Mouse (Mus musculus) gastrocnemius, adult 2 months (tissue): ENCODE results near the gene Wdr90. TPM values are rescaled to one million over a fixed set of nuclear protein-coding genes. Genes with fewer than 3 reads are reported as not detected.

Experiments used
- DNase-seq: peaks from one replicate; pipeline ENCODE4 v3.0.0; 2022
- H3K27ac ChIP-seq: fragments of 200-600 bp; 2 replicates; pipeline ENCODE4 v1.8.1; 2022; ENCODE audit warnings: mild to moderate bottlenecking
- H3K4me3 ChIP-seq: fragments of 200-600 bp; 2 replicates; pipeline ENCODE4 v1.8.1; 2022; ENCODE audit warnings: mild to moderate bottlenecking, moderate library complexity
- CTCF ChIP-seq: fragments of 200-600 bp; IDR thresholded peaks from 2 replicates; pipeline ENCODE4 v1.8.1; 2022; ENCODE audit warnings: antibody characterized with exemption, mild to moderate bottlenecking, moderate library complexity
- intact Hi-C: fragments of 180-260 bp; cut with DNase I; formaldehyde crosslinking; loops from one replicate; pipeline ENCODE4 v1.15.1; 2025
- total RNA-seq, 2 experiments: library from RNA; stranded (reverse); gene quantifications; 2 replicates each; pipeline ENCODE4 v1.2.3; 2021

Wdr90 gene
- total RNA-seq, 2 experiments from 2014 or later: 0.66 to 1.0 TPM

- no peak for TF ChIP-seq CTCF
- DNase-seq: no peak
- Histone ChIP-seq H3K27ac (peak overlapping the region; percentile 99), H3K4me3 (peak overlapping the region; percentile 85)
- intact Hi-C loops: loop anchor here (5.0 kb wide), 1 partner anchor 34 kb away; the partner anchor contains the start of gene Stub1
Measured at GRCm38 (mm10) chr17:25866172-25866571, 4.9 kb upstream of the Wdr90 start.

- DNase-seq: no peak
- no peak for TF ChIP-seq CTCF
- H3K27ac ChIP-seq: peak overlapping the region; percentile 99; the same call in 1 of the 2 replicates
- peak overlapping the region; percentile 21 for H3K4me3 ChIP-seq
- intact Hi-C loops: loop anchor here (5.0 kb wide), 1 partner anchor 33 kb away; the partner anchor contains the start of gene Stub1
Measured at GRCm38 (mm10) chr17:25865288-25865687, 4.0 kb upstream of the Wdr90 start.

- Histone ChIP-seq H3K27ac (no peak overlapping the region), H3K4me3 (no peak overlapping the region)
- intact Hi-C loops: no loop called here
- peak; percentile 24 for DNase-seq
- no peak for TF ChIP-seq CTCF
Measured at GRCm38 (mm10) chr17:25864311-25864710, 3.0 kb upstream of the Wdr90 start.

- intact Hi-C loops: no loop called here
- H3K4me3 ChIP-seq: no peak overlapping the region
- no peak overlapping the region for H3K27ac ChIP-seq
- DNase-seq: peak; percentile 26
- TF ChIP-seq CTCF: no peak
Measured at GRCm38 (mm10) chr17:25863681-25864080, 2.4 kb upstream of the Wdr90 start.

- peak overlapping the region; percentile 93 for H3K4me3 ChIP-seq
- DNase-seq: no peak
- H3K27ac ChIP-seq: peak overlapping the region; percentile 94
- no peak for TF ChIP-seq CTCF
- intact Hi-C loops: loop anchor here (2.0 kb wide), 1 partner anchor 17 kb away; the partner anchor contains the start of gene Rhot2
Measured at GRCm38 (mm10) chr17:25861704-25862612, 657 bp upstream of the Wdr90 start.

- no peak for TF ChIP-seq CTCF
- no peak overlapping the region for H3K4me3 ChIP-seq
- intact Hi-C loops: loop anchor here (2.0 kb wide), 1 partner anchor 15 kb away; the partner anchor contains the start of gene Rhot2
- no peak overlapping the region for H3K27ac ChIP-seq
- no peak for DNase-seq
Measured at GRCm38 (mm10) chr17:25860229-25860628, 1.1 kb downstream of the Wdr90 start.

GRCm38 (mm10) chr17:25844396-25844901, 16.9 kb downstream of the Wdr90 start, which contains the start of gene Rhot2:
TSS of gene Rhot2 (minus strand) at chr17:25844851.
- peak; percentile 59 for TF ChIP-seq CTCF
- intact Hi-C loops: loop anchor here (2.0 kb wide), 1 partner anchor 16 kb away; the partner anchor contains the start of gene Wdr90
- H3K4me3 ChIP-seq: peak within 1 kb of the TSS; percentile 98
- peak within 1 kb of the TSS; percentile 97 for H3K27ac ChIP-seq
- DNase-seq: peak; percentile 98

GRCm38 (mm10) chr17:25843636-25844395, 17.5 kb downstream of the Wdr90 start:
- intact Hi-C loops: loop anchor here (2.0 kb wide), 1 partner anchor 17 kb away; the partner anchor contains the start of gene Wdr90
- no peak for TF ChIP-seq CTCF
- DNase-seq: no peak
- Histone ChIP-seq H3K27ac (peak overlapping the region; percentile 97), H3K4me3 (peak overlapping the region; percentile 98)

- H3K4me3 ChIP-seq: peak overlapping the region; percentile 98
- DNase-seq: peak; percentile 38
- no peak for TF ChIP-seq CTCF
- H3K27ac ChIP-seq: peak overlapping the region; percentile 97
- intact Hi-C loops: no loop called here
Measured at GRCm38 (mm10) chr17:25843122-25843521, 18.2 kb downstream of the Wdr90 start.

GRCm38 (mm10) chr17:25842509-25842908, 18.8 kb downstream of the Wdr90 start:
- H3K27ac ChIP-seq: no peak overlapping the region
- intact Hi-C loops: no loop called here
- H3K4me3 ChIP-seq: no peak overlapping the region
- no peak for TF ChIP-seq CTCF
- no peak for DNase-seq

GRCm38 (mm10) chr17:25841117-25841880, 20.0 kb downstream of the Wdr90 start, which contains the start of gene Gm20683:
TSS of gene Gm20683 (minus strand) at chr17:25841763.
- no peak within 1 kb of the TSS for H3K4me3 ChIP-seq
- intact Hi-C loops: no loop called here
- TF ChIP-seq CTCF: no peak
- peak within 1 kb of the TSS; percentile 99; the same call in 1 of the 2 replicates for H3K27ac ChIP-seq
- DNase-seq: no peak

GRCm38 (mm10) chr17:25840519-25840918, 20.8 kb downstream of the Wdr90 start:
- no peak for DNase-seq
- peak overlapping the region; percentile 99 for H3K27ac ChIP-seq
- H3K4me3 ChIP-seq: no peak overlapping the region
- no peak for TF ChIP-seq CTCF
- intact Hi-C loops: no loop called here
